Mouse (Mus musculus) T-cell, adult 66 days (primary cell): ENCODE measurements around the gene Cnot1. TPM values are rescaled to one million over a fixed set of nuclear protein-coding genes. Genes with fewer than 3 reads are reported as not detected.

ENCODE experiments used
- total RNA-seq, 2 experiments: library from RNA; stranded (reverse); gene quantifications; 3 replicates in 1 of 2; 4 replicates in 1 of 2; pipeline ENCODE4 v1.2.4; 2023

Gene Cnot1
- total RNA-seq = 100 to 1,000 TPM; 317 TPM

GRCm38 (mm10) chr8:95807331-95807843 is at the start of gene Cnot1:
Gene Cnot1, minus strand, starts transcription at chr8:95807464.

DNA sequence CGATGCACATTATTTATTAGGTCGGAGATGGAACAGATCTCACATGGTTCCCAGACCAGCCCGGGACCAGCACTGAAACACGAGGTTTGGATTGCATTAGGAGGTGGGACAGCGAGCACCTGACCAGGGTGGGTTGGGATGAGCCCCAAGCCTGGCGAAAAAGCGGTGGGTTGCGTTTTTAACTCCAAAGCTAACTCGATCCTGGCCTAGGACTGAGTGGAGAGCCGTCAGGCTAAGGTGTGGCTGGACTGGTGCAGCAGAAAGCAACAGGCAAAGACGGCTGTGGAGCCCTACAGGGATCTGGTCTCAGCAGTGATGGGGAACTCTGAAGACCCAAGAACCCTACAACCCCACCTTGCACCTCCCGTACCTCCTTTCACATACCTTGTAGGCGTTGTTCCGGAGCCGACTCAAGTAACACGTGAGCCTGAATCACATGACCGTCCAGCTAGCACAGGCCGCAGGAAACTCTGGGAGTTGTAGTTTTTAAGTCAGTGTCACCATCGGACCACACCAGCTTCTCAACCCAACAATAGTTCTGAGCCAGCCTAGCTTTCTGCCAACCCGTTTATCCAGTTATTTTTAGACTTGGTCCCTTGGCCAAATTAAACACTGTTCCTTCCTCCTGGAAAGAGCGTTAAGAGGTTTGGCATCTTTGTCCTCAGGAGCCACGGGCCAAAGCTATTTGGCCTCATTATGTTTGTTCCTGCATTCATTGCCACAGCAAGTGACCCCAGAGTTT is 46.0 kb upstream of the Cnot1 start, which contains the start of gene Slc38a7:
Gene Slc38a7 (minus strand): TSS at position 438 of the 742 bp plus-strand sequence.

GRCm38 (mm10) chr8:95825162-95825561 is 17.9 kb upstream of the Cnot1 start, which contains the start of gene Sap18b:
Gene Sap18b, plus strand, starts transcription at chr8:95825346.

GRCm38 (mm10) chr8:95715676-95716531 is 91.4 kb downstream of the Cnot1 start, which contains the start of gene Setd6:
Gene Setd6, plus strand, starts transcription at chr8:95715881.

GRCm38 (mm10) chr8:95676631-95677030 is 130.6 kb downstream of the Cnot1 start, which contains the start of gene Ndrg4:
Gene Ndrg4, plus strand, starts transcription at chr8:95676980.

Other genes with a start within 250 kb of the Cnot1 start
- gene Prss54, start 231.1 kb downstream of the Cnot1 start, total RNA-seq = not detected
- gene Gins3, start 174.0 kb downstream of the Cnot1 start, total RNA-seq = 1 to 10 TPM; 4.9 to 5.5 TPM
- gene Ndrg4, start 130.5 kb downstream of the Cnot1 start, total RNA-seq = 1 to 10 TPM in 1 of 2 experiments, not detected in 1; 1.1 TPM
- gene Setd6, start 91.6 kb downstream of the Cnot1 start, total RNA-seq = 10 to 100 TPM; 41.5 to 43.8 TPM
- gene Sap18b, start 17.9 kb upstream of the Cnot1 start, total RNA-seq = 100 to 1,000 TPM in 1 of 2 experiments, 10 to 100 TPM in 1; 85.1 to 101 TPM
- gene Slc38a7, start 46.1 kb upstream of the Cnot1 start, total RNA-seq = 10 to 100 TPM; 13.9 to 17.7 TPM
- 10 to 100 TPM; 61.6 to 68.1 TPM for gene Got2, start 81.1 kb upstream of the Cnot1 start, total RNA-seq